Mouse (Mus musculus) urinary bladder, adult 18-20 months (tissue): ENCODE data around the gene Nxpe3.

Source experiments
- DNase-seq, 2 experiments: peaks; one replicate each; pipeline ENCODE4 v3.0.0; 2022; ENCODE audit warnings: low spot score in 2 of 2, mixed read lengths in 2 of 2

The Nxpe3 gene

GRCm38 (mm10) chr16:55809779-55810514, 85.1 kb downstream of the Nxpe3 start:
- no peak for DNase-seq

DNA sequence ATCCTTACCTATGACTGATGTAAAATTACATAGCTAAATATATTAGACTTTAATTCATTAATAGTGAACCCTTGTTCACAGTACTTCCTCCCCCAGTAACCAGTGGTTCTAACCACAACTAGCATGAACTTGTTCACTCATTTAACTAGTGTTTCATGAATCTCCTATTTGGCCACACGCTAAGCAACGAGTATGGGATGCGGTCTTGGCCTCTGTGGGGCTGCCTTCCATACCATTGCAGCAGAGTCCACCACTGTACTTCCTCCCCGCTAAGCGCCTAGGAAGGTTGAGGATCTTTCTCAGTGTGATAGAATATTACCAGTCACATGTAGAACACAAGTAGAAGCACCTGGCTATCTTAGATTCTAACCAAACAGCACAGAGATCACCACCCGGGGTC, 85.7 kb downstream of the Nxpe3 start:
- DNase-seq: no peak

DNA sequence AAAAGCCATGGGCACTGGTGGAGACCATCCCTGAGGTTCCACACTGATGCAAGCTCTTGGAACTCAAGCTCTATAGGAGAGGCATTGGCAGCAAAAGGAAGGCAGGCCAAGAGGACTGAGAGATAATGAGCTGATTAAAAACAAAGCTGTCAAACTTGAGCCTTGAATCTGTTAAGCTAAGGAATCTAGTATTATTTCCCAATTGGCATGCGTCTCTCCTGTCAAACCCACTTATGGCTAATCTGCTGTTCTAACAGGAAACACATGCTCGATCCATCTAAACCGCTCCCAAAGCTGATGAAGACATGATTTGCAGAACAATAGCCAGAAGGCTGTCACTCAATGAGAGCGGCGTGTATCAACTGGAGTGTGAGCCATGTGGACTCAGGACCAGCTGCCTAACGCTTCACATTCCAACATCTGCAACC, 87.6 kb downstream of the Nxpe3 start:
- no peak for DNase-seq

- DNase-seq: no peak
Measured at GRCm38 (mm10) chr16:55804799-55805198, 90.3 kb downstream of the Nxpe3 start.

DNA sequence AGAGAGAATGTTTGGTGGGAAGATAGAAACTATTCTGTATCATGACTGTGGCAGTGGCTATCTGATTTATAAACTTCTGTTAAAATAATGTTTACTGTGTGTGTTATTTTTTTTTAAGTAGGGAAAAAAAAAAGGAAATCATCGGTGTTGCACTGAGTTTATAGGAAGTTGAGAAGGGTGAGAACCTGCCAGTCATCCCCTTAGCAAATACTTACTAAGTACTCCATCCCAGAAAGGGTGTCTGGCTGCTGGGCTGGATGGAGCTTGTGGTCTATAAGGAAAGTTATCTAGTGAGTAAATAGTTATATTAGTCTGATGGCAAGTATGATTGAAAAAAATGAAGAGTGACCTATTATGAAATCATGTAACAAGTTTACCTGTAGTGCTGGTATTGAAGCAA, 93.5 kb downstream of the Nxpe3 start:
- no peak for DNase-seq

DNA sequence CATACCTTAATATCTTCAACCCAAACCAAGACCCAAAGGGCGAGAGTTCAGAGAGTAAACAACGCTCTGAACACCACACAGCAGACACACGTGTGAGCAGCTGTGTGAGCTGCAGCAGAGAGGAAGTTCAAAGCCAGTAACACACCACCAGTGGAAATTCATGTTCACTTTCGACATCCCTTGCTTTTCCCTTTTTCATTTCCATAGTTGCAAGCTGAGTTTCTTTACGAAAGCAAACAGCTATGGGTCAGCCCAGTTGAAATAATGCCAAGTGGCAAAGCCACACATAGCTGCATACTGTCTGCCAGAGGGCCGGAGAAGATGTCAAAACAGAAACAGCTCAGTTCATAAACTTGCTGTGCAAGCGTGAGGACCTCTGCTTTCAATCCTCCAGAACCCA, 96.2 kb downstream of the Nxpe3 start:
- no peak for DNase-seq

DNA sequence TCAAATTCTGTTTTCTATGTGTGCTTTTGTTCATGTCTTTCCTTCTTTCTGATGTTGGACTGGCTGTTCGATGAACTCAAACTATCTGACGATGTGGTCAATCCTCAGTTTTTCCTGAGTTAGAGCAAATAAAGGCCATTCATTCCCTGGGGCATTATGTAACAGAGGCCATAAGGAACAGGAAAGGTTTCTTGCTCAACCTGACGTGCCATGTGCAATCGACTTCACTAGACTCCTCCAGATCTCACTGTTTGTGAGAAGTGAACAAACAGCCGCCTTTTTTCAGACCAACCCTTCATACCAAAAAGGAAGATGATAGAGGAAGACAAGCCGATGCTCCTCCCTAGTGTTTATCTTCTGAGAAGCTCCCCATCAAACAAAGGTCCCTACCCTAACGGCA, 104.8 kb downstream of the Nxpe3 start:
- no peak for DNase-seq
